Mouse (Mus musculus) common myeloid progenitor, adult 5-6 weeks (primary cell): ENCODE data around the gene Rpap1. TPM values are rescaled to one million over a fixed set of nuclear protein-coding genes. Genes with fewer than 3 reads are reported as not detected.
A peak's percentile ranks its signal among the peaks of the same experiment; 100 is the strongest.
"Not testable (repeated sequence)": the region's sequence is repeated elsewhere in the genome, so short reads cannot be mapped to it uniquely, and the experiment has no call there.

Experiments used
- ATAC-seq: replicated peaks from 2 replicates; pipeline ENCODE4 v1.8.0; 2016; ENCODE audit warnings: low read depth, mild to moderate bottlenecking, moderate TSS enrichment, inconsistent platforms; ENCODE audit not compliant: poor library complexity, severe bottlenecking
- total RNA-seq: library from RNA; stranded (forward); fragments of 200-1000, 187-1606 nt; gene quantifications from 2 replicates; pipeline ENCODE4 v1.2.3, GENCODE M21; 2017

The Rpap1 gene
- total RNA-seq, 1 experiment from 2014 or later, result 11.2 TPM

DNA sequence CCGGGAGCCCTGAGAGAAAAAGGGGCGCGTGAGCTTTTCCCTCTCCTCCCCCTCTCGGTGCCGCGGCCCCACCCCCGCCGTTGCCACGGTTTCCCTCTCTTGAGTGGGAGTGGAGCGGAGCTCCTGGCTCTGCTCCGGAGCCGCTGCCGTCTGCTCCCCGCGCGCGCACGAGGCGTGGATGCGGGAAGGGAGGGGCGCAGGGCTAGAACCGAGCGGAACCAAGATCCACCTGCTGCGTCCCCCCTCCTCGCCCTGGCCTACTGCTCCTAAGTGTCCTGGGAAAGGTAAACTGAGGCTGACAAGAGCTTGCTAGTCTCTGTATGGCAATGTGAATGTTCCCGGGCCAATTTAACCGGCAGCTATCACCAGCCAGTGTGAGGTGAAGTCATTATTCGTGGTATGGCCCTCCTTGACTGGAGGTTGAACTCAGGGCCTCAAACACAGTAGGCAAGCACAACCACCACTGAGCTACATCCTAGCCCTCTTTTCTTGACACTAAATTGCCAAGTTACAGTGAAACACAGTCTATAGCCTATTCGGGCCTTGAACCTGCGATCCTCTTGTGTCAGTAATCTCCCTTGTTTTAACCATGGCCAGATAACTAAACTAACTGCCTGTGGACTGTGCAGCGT, 44.0 kb downstream of the Rpap1 start:
- no peak for ATAC-seq

DNA sequence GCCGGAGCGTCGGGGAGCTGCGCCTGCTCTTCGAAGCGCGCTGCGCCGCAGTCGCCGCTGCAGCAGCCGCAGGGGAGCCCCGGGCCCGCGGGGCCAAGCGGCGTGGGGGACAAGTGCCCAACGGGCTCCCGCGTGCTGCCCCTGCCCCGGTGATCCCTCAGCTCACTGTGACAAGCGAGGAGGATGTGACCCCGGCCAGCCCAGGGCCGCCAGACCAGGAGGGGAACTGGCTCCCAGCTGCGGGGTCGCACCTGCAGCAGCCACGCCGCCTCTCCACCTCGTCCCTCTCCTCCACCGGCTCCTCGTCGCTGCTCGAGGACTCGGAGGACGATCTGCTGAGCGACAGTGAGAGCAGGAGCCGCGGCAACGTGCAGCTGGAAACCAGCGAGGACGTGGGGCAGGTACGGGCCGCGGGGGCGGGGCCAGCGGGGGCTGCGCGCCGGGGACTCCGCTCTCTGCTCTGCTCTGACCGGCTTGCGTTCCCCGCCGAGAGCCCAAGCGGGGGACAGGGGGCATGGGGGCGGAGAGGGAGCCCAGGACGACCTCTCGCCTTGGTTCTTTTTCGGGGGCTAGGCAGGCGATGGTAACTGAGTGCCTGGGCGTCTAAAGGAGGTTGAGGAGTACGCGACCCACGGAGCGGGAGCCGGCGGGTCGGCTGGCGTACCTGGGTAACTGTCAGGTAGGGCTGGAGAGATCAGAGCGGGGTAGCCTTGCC, 44.7 kb downstream of the Rpap1 start:
- no peak for ATAC-seq

DNA sequence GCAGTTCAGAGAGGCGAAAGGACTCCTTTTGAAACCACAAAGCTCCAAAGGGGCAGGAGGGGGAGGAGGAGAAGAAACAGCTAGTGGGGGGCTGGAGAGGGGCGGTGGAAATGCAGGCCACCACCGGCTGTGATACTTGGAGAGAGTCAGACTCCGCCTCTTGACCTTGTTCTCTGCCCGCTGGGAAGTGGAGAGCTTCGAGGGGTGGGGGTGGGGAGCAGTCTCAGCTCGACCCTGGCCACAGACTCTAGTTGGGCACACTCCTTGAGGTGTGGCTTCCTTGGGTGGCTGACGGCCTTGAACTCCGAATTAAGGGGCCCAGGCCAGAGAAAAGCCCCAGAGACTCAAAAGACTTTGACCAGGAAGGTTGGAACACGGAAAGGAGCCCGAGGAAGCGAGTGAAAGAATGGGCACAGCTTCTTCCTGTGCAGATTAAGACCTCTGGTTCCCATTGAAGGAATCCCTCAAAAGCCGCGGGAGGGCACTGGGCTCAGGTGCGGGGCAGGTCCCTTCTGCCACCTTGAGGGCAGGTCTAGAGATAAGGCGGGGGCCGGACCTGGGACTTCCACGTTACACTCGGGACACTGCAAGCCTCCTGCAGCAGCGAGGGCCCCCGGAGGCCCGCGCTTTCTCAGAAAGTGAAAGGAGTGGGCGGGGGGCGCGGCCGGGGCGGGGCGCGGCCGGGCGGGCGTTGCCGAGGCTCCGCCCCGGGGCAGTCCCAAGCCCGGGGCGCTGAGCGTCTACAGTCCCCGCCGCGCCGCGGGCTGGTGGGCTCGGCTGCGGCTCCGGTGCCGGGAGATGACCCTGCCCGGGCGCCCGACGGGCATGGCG, 45.5 kb downstream of the Rpap1 start, which contains the start of gene Itpka:
Gene Itpka, plus strand, starts transcription at position 757 of the 831 bp plus-strand sequence.
- peak; percentile 44 for ATAC-seq

DNA sequence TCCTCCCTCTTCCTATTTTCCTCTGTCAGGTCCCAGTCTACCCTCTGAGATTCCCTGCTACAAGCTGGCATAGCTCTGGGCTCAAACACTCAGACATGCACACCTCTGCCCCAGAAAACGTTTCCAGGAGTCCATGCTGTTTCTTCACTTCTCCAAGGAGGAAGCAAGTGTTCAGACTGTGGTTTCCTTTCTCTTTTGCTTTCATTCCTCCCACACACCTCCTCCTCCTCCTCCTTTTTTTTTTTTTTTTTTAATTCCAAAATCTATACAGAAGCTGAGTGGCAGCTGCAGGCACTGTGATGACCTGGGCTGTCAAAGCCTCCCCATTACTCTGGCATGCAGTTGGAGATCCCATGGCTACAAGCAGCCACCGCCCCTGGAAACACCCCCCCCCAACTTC, 46.8 kb downstream of the Rpap1 start:
- ATAC-seq, result peak; percentile 16

DNA sequence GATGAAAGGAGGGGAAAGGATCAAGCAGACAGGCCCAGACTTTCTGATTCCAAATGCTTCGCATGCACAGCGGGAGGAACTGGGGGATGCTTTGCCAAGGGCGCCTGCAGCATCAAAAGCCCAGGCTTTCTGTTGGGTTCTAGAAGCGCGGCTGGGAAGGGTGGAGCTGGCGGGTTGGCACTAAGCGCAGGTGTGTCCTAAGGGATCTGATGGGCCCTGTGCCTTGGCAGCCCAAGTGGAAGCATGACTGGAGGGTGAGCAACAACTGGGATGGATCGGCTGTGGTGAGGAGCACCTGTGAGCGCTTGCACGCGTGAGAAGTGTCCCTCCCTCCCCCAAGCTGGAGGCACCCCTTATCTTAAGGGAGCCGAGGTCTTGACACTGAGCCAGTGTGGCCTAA, 50.2 kb downstream of the Rpap1 start:
- no peak for ATAC-seq

DNA sequence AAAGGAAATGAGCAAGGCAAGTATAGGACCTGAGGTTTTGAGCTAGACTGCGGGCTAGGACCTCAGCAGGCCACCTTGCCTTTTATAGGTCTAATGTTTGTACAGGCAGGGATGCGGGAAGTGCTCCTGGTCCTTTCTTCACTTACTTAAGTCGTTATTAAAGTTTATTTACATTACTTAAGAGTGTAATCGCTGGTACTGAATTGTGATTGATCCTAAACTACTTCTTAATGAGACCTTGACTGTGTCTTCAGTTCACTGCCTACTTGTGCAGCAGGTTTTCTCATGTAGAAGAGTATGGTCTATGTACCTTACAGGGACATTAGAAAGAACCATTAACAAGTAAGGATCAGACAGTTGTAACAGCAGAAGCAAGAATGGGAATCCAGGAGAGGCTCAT, 56.6 kb downstream of the Rpap1 start:
- no peak for ATAC-seq

DNA sequence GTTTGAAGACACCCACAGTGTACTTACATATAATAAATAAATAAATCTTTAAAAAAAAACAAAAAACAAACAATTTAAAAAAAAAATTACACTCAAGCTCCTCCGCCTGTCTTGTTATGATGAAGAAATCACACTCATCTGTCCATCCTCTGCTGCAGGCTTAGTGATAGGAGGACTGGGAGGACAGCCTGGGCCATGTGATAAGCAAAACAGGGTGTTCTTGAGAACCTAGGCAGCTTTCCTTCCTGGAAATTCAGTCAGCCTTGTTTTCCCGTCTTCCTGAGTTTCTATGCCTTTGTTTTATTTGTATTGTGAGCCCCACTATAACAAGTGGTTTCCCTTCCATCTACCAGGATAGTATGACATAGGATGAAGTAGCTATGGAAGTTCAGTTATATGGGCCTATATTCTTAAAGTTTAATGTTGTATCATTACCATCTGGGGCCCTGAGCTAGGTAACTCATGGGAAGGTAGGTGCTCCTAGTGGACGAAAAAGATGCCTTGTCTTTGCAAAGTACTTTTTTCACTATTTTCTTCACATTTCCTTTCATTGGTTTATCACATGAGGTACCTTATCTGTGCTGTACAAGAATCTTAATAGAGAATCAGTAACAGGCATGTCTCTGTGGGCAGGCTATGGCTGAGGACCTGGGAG, 59.4 kb downstream of the Rpap1 start:
- ATAC-seq, result no peak

DNA sequence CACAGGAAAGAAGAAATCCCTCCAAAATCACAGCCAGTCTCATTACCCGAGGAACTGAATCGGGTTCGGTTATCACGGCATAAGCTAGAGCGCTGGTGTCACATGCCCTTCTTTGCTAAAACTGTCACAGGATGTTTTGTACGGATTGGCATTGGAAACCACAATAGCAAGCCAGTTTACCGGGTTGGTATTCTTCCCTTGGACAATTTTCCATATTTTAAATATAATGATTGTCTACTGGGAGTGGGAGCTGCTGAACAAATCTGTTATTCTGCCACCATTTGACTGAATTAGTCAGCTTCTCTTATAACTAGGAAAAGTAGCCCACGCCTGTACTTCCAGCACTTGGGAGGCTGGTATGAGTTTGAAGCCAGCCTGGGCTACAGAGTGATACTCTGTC, 66.3 kb downstream of the Rpap1 start:
- ATAC-seq, result no peak

DNA sequence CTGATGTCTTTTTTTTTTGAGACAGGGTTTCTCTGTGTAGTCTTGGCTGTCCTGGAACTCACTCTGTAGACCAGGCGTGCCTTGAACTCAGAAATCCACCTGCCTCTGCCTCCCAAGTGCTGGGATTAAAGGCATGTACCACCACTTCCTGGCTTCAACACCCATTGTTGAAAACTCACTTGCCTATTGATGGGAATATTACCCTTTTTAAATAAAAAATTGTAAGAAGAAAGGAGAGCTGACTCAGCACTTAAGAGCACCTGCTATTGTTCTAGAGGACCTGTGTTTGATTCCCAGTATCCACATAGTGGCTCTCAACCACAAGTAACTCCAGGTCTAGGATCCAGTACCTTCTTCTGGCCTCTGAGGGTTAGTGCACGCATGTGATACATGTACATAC, 71.5 kb downstream of the Rpap1 start:
- not testable (repeated sequence) for ATAC-seq

Other genes with a start within 250 kb of the Rpap1 start
- gene Exd1, start 239.9 kb downstream of the Rpap1 start, total RNA-seq, result 0.05 and 0.09 TPM in 2 replicates
- 48.8 and 50.5 TPM in 2 replicates for gene Chp1, start 239.8 kb downstream of the Rpap1 start, total RNA-seq
- 89.7 and 98.6 TPM in 2 replicates for gene Nusap1, start 169.2 kb downstream of the Rpap1 start, total RNA-seq
- gene Oip5, start 169.1 kb downstream of the Rpap1 start, total RNA-seq, result 19.1 and 21.5 TPM in 2 replicates
- gene Ndufaf1, start 124.7 kb downstream of the Rpap1 start, total RNA-seq, result 18.6 and 21.1 TPM in 2 replicates
- gene Rtf1, start 112.5 kb downstream of the Rpap1 start, total RNA-seq, result 42.6 and 48.0 TPM in 2 replicates
- gene Itpka, start 45.2 kb downstream of the Rpap1 start, total RNA-seq, result 0.18 TPM in 1 of 2 replicates, not detected in the other
- not detected in 2 replicates for gene Ltk, start 27.1 kb downstream of the Rpap1 start, total RNA-seq
- 1.1 TPM in 1 of 2 replicates, not detected in the other for gene Tyro3, start 10.2 kb upstream of the Rpap1 start, total RNA-seq
- gene Mga, start 109.7 kb upstream of the Rpap1 start, total RNA-seq, result 78.8 and 103 TPM in 2 replicates
- 2.6 and 9.0 TPM in 2 replicates for gene Mapkbp1, start 185.2 kb upstream of the Rpap1 start, total RNA-seq
- gene Jmjd7, start 239.9 kb upstream of the Rpap1 start, total RNA-seq, result 4.2 and 6.2 TPM in 2 replicates
- gene Gm28042, start 240.0 kb upstream of the Rpap1 start, total RNA-seq, result 0.23 and 1.4 TPM in 2 replicates
- 0.64 TPM in 1 of 2 replicates, not detected in the other for gene Pla2g4b, start 245.9 kb upstream of the Rpap1 start, total RNA-seq